16 mouse cellular contexts compared by ENCODE assay signal in the genomic region with DNA sequence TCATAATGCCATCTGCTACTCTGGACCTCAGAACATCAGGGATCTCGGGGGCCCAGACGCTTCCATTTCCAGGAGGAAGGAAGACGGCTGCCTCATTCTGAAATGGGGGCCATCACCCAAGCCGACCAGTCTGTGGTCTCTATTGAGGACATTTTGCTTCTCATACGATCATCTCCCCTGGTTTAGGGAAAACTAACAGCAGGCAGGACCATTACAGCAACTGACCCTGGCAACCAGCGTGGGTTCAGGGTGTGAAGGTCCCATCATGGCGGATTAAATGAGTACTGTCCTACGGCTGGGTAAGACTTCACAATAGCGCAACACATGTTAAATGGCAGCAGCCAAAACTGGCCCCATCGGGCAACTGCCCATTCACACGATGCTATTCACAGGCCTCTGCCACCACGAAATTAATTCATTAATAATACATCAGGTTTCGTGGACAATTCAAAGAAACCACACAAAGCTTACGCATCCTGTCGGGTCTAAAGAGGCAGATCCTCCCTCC. TPM values are rescaled to one million over a fixed set of nuclear protein-coding genes. Genes with fewer than 3 reads are reported as not detected.
"Had no signal": no experiment of that assay in that cellular context is flagged by ENCODE, and none has a peak within 500 bp of the region (broad histone marks: within the 10 kb centered on the region; RNA-seq: fewer than 3 reads in every experiment).

No protein-coding gene starts in this region.

- H3K27ac ChIP-seq: kidney, embryonic 15.5 days; limb, embryonic 15.5 days; liver, embryonic 12.5 days had no signal

- DNase-seq: kidney, adult 2 months; kidney, postnatal 14 days; lung, embryonic 14.5 days; lung, postnatal 10 days; lung, postnatal 4 days; right cerebral cortex, adult 18-20 months; right cerebral cortex, postnatal 25 days; thymus, postnatal 36 days had no signal

- H3K9ac ChIP-seq: kidney, embryonic 15.5 days; limb, embryonic 15.5 days; liver, embryonic 12.5 days; lung, embryonic 14.5 days had no signal

- H3K9me3 ChIP-seq: kidney, embryonic 15.5 days; limb, embryonic 15.5 days; liver, embryonic 12.5 days had no signal

- H3K4me1 ChIP-seq: kidney, embryonic 15.5 days; liver, embryonic 12.5 days had no signal

- H3K4me3 ChIP-seq: kidney, embryonic 15.5 days; limb, embryonic 15.5 days; liver, embryonic 12.5 days; myocyte had no signal

- H3K27me3 ChIP-seq: kidney, embryonic 15.5 days; limb, embryonic 15.5 days; liver, embryonic 12.5 days had no signal

- ATAC-seq: liver, embryonic 12.5 days had no signal

- H3K4me2 ChIP-seq: kidney, embryonic 15.5 days; limb, embryonic 15.5 days; liver, embryonic 12.5 days; lung, embryonic 14.5 days had no signal

RNA-seq across cellular contexts. Expression of a gene that starts 58.1 kb away (rescaled TPM):
- total RNA-seq: megakaryocyte, adult 5-6 weeks had no signal
- polyA plus RNA-seq: kidney, embryonic 15.5 days; large intestine, adult 2 months; liver, embryonic 12.5 days; liver, embryonic 16.5 days; lung, embryonic 14.5 days; stomach, embryonic 16.5 days had no signal
